ENCODE assay signal across 9 mouse cellular contexts in the genomic region with DNA sequence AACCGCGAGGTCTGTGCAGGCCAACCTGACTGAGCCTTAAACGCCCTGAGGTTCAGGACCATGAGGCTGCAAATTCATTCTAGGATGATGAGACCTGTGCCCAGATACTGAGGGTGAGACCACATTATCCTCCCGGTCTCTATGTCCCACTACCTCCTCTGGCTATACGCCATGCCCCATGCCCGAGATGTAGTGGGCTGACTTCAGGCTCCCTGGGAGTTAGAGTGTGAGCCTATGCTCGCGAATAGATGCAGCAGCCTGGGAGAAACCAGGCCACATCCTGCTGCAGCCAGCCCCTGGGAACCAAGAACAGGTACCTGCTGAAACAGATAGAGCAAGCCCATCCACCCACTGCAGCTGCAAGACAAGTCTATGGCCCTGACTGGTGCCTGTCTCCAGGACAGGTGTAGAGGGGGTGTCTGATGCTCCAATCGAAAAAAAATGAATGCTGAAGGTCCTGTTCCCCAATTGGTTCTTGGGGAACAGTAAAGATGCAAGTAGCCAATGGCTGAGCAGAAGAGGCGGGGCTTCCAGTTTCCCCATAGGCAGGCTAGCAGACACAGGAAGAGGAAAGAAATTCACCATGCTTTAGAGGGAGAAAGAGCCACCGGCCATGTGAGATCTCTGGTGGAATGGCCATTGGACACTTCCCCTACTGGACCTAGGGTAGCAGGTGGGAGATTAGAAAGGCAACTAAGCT.
A peak's percentile ranks its signal among the peaks of the same experiment; 100 is the strongest.
DNase-seq lines count a peak whose midpoint lies in the region; ATAC-seq lines count a peak whose summit lies in the region.
"Had no signal": no experiment of that assay in that cellular context is flagged by ENCODE, and none has a peak within 500 bp of the region (broad histone marks: within the 10 kb centered on the region; RNA-seq: fewer than 3 reads in every experiment).

No protein-coding gene starts in this region.

- peak; percentile 64 for ATAC-seq in hindbrain, embryonic 11.5 days (ENCODE audit: low FRiP score)
- peak; percentile 79 for ATAC-seq in midbrain, embryonic 13.5 days
- no peak for ATAC-seq in activated CD4-positive, CD25-positive, alpha-beta regulatory T cell, adult 4 months

- H3K4me2 ChIP-seq in hindbrain, embryonic 11.5 days (replicated peaks; ENCODE audit: low read depth, low read length): peak overlapping the region; percentile 20
- H3K4me2 ChIP-seq in midbrain, embryonic 13.5 days (replicated peaks): peak overlapping the region; percentile 41
- H3K4me2 ChIP-seq: heart, embryonic 13.5 days had no signal

- no peaks in the 10 kb centered on the region; the same call in 1 of the 2 replicates for H3K27me3 ChIP-seq in hindbrain, embryonic 11.5 days (ENCODE audit: control insufficient read depth, insufficient read depth, low read length)
- H3K27me3 ChIP-seq in midbrain, embryonic 13.5 days: 0 out of 2 replicates have a peak, but pooled peaks cover 10% of the 10 kb centered on the region
- H3K27me3 ChIP-seq: heart, embryonic 13.5 days had no signal

- no peaks in the 10 kb centered on the region for H3K9me3 ChIP-seq in hindbrain, embryonic 11.5 days (ENCODE audit: control insufficient read depth, low read length)
- no peaks in the 10 kb centered on the region for H3K9me3 ChIP-seq in midbrain, embryonic 13.5 days

- peak; percentile 65 for DNase-seq in heart, adult 11 months
- no peak for DNase-seq in heart, adult 9 months (ENCODE audit: low spot score in 2 of 2)
- DNase-seq in brain, adult 2 months (ENCODE audit: low read depth, low spot score): peak; percentile 53
- peak; percentile 44 for DNase-seq in hindbrain, embryonic 11.5 days (ENCODE audit: low spot score)
- DNase-seq in heart, postnatal 4 days: no peak
- DNase-seq in B cell, adult 2 months: no peak

- no peak overlapping the region for H3K27ac ChIP-seq in hindbrain, embryonic 11.5 days (ENCODE audit: low read depth, low read length)
- H3K27ac ChIP-seq in midbrain, embryonic 13.5 days: no peak overlapping the region
- H3K27ac ChIP-seq: heart, embryonic 13.5 days had no signal

- WGBS in hindbrain, embryonic 11.5 days: 38% methylated on average over 11 of the region's 11 CpGs
- WGBS in midbrain, embryonic 13.5 days: 43% methylated on average over 11 of the region's 11 CpGs

- H3K9ac ChIP-seq in hindbrain, embryonic 11.5 days (ENCODE audit: low read depth, low read length): no peak overlapping the region
- 0 out of 2 replicates have a peak overlapping the region, but pooled peaks have one; percentile 5 for H3K9ac ChIP-seq in midbrain, embryonic 13.5 days (replicated peaks)
- H3K9ac ChIP-seq: heart, embryonic 13.5 days had no signal

- H3K36me3 ChIP-seq in hindbrain, embryonic 11.5 days (ENCODE audit: control insufficient read depth, insufficient read depth, low read length): no peaks in the 10 kb centered on the region
- H3K36me3 ChIP-seq in midbrain, embryonic 13.5 days: no peaks in the 10 kb centered on the region
- H3K36me3 ChIP-seq: heart, embryonic 13.5 days had no signal

- H3K4me1 ChIP-seq in hindbrain, embryonic 11.5 days (replicated peaks; ENCODE audit: control insufficient read depth, insufficient read depth, low read length): no peaks in the 10 kb centered on the region
- peaks cover 6% of the 10 kb centered on the region for H3K4me1 ChIP-seq in midbrain, embryonic 13.5 days (replicated peaks)

- no peak overlapping the region for H3K4me3 ChIP-seq in hindbrain, embryonic 11.5 days (ENCODE audit: low read depth, low read length)
- H3K4me3 ChIP-seq in midbrain, embryonic 13.5 days (replicated peaks): peak overlapping the region; percentile 28
- H3K4me3 ChIP-seq: heart, embryonic 13.5 days had no signal

Comparison
In these comparisons a context has a peak if more than half of its experiments do, and no peak if none do; other contexts are left out.
1. DNase-seq: peak in heart, adult 11 months (single experiment), brain, adult 2 months (single experiment) and hindbrain, embryonic 11.5 days (single experiment); none in heart, adult 9 months (0 of 2), heart, postnatal 4 days (single experiment) and B cell, adult 2 months (0 of 2).